Mouse (Mus musculus) ES-E14 (cell line): ENCODE measurements at regions not wholly inside any gene's neighbourhood (a gene's known extent, or its start where the extent isn't known, plus 50 kb on each side); places are given as distances from the start of the nearest gene placed in this dataset.

ENCODE experiments used
- DNase-seq: peaks from one replicate; pipeline ENCODE4 v3.0.0-alpha.2; 2013; ENCODE audit warnings: low read depth, low spot score
- H3K27ac ChIP-seq: 2 replicates; pipeline ENCODE4 v1.5.1; 2012; ENCODE audit warnings: low read depth, mild to moderate bottlenecking, low read length, moderate library complexity, mixed read lengths; ENCODE audit not compliant: poor library complexity, insufficient read depth, severe bottlenecking
- H3K36me3 ChIP-seq: 2 replicates; pipeline ENCODE4 v1.6.1; 2012; ENCODE audit warnings: mild to moderate bottlenecking, low read length, moderate library complexity, mixed read lengths; ENCODE audit not compliant: control insufficient read depth, poor library complexity, insufficient read depth, severe bottlenecking
- H3K4me1 ChIP-seq, 2 experiments: fragments of 150-350 bp in 1 of 2; sonication (generic) in 1 of 2; 2 replicates each; pipeline ENCODE4 v1.6.1; 2012; ENCODE audit warnings: low read length in 2 of 2, mild to moderate bottlenecking in 1 of 2, mixed read lengths in 1 of 2; ENCODE audit not compliant: control insufficient read depth in 2 of 2, insufficient read depth in 2 of 2, poor library complexity in 1 of 2
- H3K4me3 ChIP-seq, 2 experiments: fragments of 150-350 bp in 1 of 2; sonication (generic) in 1 of 2; 2 replicates each; pipeline ENCODE4 v1.5.1; 2012; ENCODE audit warnings: low read length in 2 of 2, low read depth in 1 of 2, mild to moderate bottlenecking in 1 of 2, mixed read lengths in 1 of 2; ENCODE audit not compliant: insufficient read depth in 1 of 2, poor library complexity in 1 of 2, severe bottlenecking in 1 of 2
- H3K9ac ChIP-seq: 2 replicates; pipeline ENCODE4 v1.6.1; 2012; ENCODE audit warnings: low read depth, mild to moderate bottlenecking, low read length, mixed read lengths; ENCODE audit not compliant: poor library complexity, insufficient read depth, severe bottlenecking
- H3K9me3 ChIP-seq: fragments of 150-350 bp; sonication (generic); 2 replicates; pipeline ENCODE4 v1.6.1; 2012; ENCODE audit warnings: low read depth, mild to moderate bottlenecking, low read length; ENCODE audit not compliant: control insufficient read depth, insufficient read depth
- CHD2 ChIP-seq: IDR thresholded peaks from 2 replicates; pipeline ENCODE4 v1.6.1; 2014; ENCODE audit warnings: mild to moderate bottlenecking, low read depth, low read length, inconsistent platforms
- HCFC1 ChIP-seq: IDR thresholded peaks from 2 replicates; pipeline ENCODE4 v1.6.1; 2012; ENCODE audit warnings: low read length, inconsistent platforms, borderline replicate concordance; ENCODE audit not compliant: insufficient read depth
- MAFK ChIP-seq: IDR thresholded peaks from 2 replicates; pipeline ENCODE4 v1.6.1; 2014; ENCODE audit warnings: mild to moderate bottlenecking, low read depth, low read length, inconsistent platforms; ENCODE audit not compliant: insufficient read depth
- ZC3H11A ChIP-seq: IDR thresholded peaks from 2 replicates; pipeline ENCODE4 v1.6.1; 2012; ENCODE audit warnings: low read depth, mild to moderate bottlenecking, inconsistent platforms, low read length, borderline replicate concordance
- ZNF384 ChIP-seq: IDR thresholded peaks from 2 replicates; pipeline ENCODE4 v1.6.1; 2012; ENCODE audit warnings: low read depth, low read length, inconsistent platforms
- in situ Hi-C, 2 experiments: fragments of 600-800 bp; cut with MboI; formaldehyde crosslinking; loops; one replicate each; pipeline ENCODE4 v1.15.1; 2025; ENCODE audit warnings: low sequenced_read_pairs in 2 of 2, inconsistent platforms in 1 of 2; ENCODE audit not compliant: unreplicated experiment in 2 of 2

- DNase-seq, result no peak
- in situ Hi-C loops, result no loop called here
- no peak overlapping the region for H3K9ac ChIP-seq
- no peak overlapping the region for H3K27ac ChIP-seq
- no peak overlapping the region for H3K4me3 ChIP-seq
- H3K4me1 ChIP-seq, result no peaks in the 10 kb centered on the region
- H3K36me3 ChIP-seq, result no peaks in the 10 kb centered on the region
- no peak for TF ChIP-seq ZC3H11A
- no peak for TF ChIP-seq ZNF384
- no peak for TF ChIP-seq MAFK
- TF ChIP-seq CHD2, result no peak
- no peak for TF ChIP-seq HCFC1
- H3K9me3 ChIP-seq, result no peaks in the 10 kb centered on the region
These were observed 475.6 kb downstream of the Dcdc2c start for GRCm38 (mm10) chr12:28076606-28077005.

GRCm38 (mm10) chr12:28068584-28068983, 483.6 kb downstream of the Dcdc2c start:
- no peak overlapping the region for H3K4me3 ChIP-seq
- no peak overlapping the region for H3K27ac ChIP-seq
- H3K9me3 ChIP-seq, result no peaks in the 10 kb centered on the region
- H3K4me1 ChIP-seq, result no peaks in the 10 kb centered on the region
- no peak overlapping the region for H3K9ac ChIP-seq
- no peak for TF ChIP-seq HCFC1
- no peak for TF ChIP-seq MAFK
- TF ChIP-seq CHD2, result no peak
- TF ChIP-seq ZC3H11A, result no peak
- no peak for TF ChIP-seq ZNF384
- no peaks in the 10 kb centered on the region for H3K36me3 ChIP-seq
- in situ Hi-C loops, result no loop called here
- DNase-seq, result no peak

- H3K36me3 ChIP-seq, result no peaks in the 10 kb centered on the region
- no peak overlapping the region for H3K4me3 ChIP-seq
- H3K9ac ChIP-seq, result no peak overlapping the region
- no peaks in the 10 kb centered on the region for H3K4me1 ChIP-seq
- no peaks in the 10 kb centered on the region for H3K9me3 ChIP-seq
- no peak overlapping the region for H3K27ac ChIP-seq
- TF ChIP-seq ZC3H11A, result no peak
- TF ChIP-seq ZNF384, result no peak
- no peak for TF ChIP-seq CHD2
- TF ChIP-seq MAFK, result no peak
- no peak for TF ChIP-seq HCFC1
- in situ Hi-C loops, result no loop called here
- no peak for DNase-seq
These were observed 491.9 kb downstream of the Dcdc2c start for GRCm38 (mm10) chr12:28060281-28060680.

- Histone ChIP-seq H3K4me1 (no peaks in the 10 kb centered on the region), H3K9ac (no peak overlapping the region), H3K9me3 (no peaks in the 10 kb centered on the region), H3K36me3 (no peaks in the 10 kb centered on the region), H3K4me3 (no peak overlapping the region), H3K27ac (no peak overlapping the region)
- no peak for TF ChIP-seq ZNF384
- no peak for TF ChIP-seq MAFK
- TF ChIP-seq CHD2, result no peak
- no peak for TF ChIP-seq HCFC1
- TF ChIP-seq ZC3H11A, result no peak
- in situ Hi-C loops, result no loop called here
- no peak for DNase-seq
These were observed 496.5 kb downstream of the Dcdc2c start for GRCm38 (mm10) chr12:28055518-28056280.

- H3K9me3 ChIP-seq, result no peaks in the 10 kb centered on the region
- no peak overlapping the region for H3K27ac ChIP-seq
- H3K36me3 ChIP-seq, result no peaks in the 10 kb centered on the region
- no peak overlapping the region for H3K9ac ChIP-seq
- in situ Hi-C loops, result no loop called here
- no peak overlapping the region for H3K4me3 ChIP-seq
- no peak for DNase-seq
- TF ChIP-seq MAFK (no peak), ZC3H11A (no peak), HCFC1 (no peak), CHD2 (no peak), ZNF384 (no peak)
- no peaks in the 10 kb centered on the region for H3K4me1 ChIP-seq
These were observed 497.8 kb downstream of the Dcdc2c start for GRCm38 (mm10) chr12:28054444-28054843.
